Mouse (Mus musculus): ENCODE results near the gene Pde4b.

The Pde4b gene

DNA sequence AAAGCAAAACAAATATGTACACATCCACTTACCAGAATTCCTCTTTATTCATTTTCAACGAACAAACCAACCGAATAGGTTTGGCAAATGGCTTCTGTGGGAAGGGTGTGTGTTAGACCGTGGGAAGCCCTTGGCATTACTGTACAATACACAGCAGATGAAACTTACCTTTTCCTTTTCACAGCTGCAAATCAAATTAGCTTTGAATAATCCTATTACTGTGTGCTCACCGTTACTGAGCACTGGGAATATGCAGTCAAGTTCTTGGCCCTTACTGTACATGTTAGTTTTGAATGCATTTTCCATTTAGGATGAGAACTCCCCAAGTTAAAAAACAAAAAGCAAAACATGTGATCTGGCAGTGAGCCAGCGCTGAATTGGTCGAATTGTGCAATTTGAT lies 199.8 kb downstream of the Pde4b start:
- no peak for DNase-seq (ENCODE audit: low spot score in 2 of 2)

GRCm38 (mm10) chr4:102290052-102290734 lies 202.8 kb downstream of the Pde4b start:
- no peak for DNase-seq (ENCODE audit: low spot score in 2 of 2)

DNA sequence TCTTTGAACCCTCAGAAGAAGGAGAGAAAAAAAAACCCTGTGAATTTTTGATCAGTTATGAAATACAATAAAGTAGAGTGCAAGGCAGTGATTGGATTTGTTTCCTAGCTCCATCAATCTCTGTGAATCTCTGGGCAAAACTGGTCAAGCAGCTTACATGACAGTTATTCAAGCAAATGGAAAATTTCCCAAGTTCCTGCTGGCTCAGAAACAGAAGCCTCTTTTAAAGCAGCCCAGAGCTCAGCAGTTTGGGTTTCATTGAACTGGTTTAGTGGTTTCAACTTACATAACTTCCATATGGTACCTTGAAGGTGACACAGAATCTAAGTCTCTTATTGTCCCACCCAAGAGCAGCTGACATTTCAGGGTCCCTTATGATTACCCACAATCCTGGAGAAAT lies 210.2 kb downstream of the Pde4b start:
- DNase-seq (ENCODE audit: low spot score in 2 of 2): no peak

- no peak for DNase-seq (ENCODE audit: low spot score in 2 of 2)
Observed at GRCm38 (mm10) chr4:102302568-102302967, 215.2 kb downstream of the Pde4b start.

DNA sequence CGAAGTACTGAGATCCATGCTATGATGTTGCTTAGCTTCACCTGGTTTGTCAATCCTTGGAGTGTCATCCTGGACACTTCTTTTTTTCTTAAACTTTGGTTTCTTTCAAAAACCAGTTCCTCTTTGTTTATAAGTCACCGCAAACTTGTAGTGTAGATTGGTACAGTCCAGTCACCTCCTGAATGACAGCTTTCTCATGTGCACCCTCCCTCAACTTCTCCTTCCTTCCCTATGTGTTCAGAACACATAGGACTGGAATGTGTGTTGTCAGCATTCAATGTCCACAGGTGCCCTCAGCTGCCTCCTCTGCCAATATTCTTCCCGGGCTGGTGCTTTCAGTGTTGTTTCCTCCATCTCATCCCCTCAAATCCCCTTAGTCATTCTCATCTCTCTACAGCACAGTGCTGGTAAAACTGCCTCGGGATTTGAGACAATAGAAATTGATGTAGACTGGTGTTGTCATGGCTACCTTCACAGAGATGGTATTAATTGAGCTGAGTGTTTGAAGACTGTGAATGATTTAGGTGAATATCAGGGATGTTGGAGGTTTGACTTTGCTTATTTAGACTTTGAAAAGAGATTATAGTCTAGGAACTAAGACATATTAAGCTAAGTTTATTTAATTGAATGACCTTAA lies 220.4 kb downstream of the Pde4b start:
- DNase-seq (ENCODE audit: low spot score in 2 of 2): no peak

GRCm38 (mm10) chr4:102310630-102311029 lies 223.3 kb downstream of the Pde4b start:
- no peak for DNase-seq (ENCODE audit: low spot score in 2 of 2)

DNA sequence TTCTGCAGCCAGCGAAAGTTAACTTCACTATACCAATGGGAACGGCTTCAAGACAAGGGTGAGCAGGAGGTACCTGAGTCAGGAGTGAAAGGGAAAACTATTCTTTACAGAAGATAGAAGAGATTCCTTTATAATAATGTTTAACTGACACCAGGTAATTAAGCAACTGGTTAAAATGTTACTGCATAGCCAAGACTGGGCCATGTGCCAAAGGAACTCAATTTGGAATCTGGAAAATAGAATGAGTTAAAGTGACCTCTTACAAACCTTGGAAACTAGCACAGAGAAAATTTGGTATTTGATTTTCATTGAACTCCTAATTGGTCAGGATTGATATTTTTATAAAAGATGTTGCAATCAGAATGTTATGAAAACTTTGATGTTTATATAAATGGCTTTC lies 228.7 kb downstream of the Pde4b start:
- DNase-seq (ENCODE audit: low spot score in 2 of 2): no peak

GRCm38 (mm10) chr4:102316699-102317285 lies 229.4 kb downstream of the Pde4b start:
- no peak for DNase-seq (ENCODE audit: low spot score in 2 of 2)

GRCm38 (mm10) chr4:102318596-102318995 lies 231.3 kb downstream of the Pde4b start:
- no peak for DNase-seq (ENCODE audit: low spot score in 2 of 2)

GRCm38 (mm10) chr4:102321340-102321739 lies 234.0 kb downstream of the Pde4b start:
- DNase-seq (ENCODE audit: low spot score in 2 of 2): no peak

DNA sequence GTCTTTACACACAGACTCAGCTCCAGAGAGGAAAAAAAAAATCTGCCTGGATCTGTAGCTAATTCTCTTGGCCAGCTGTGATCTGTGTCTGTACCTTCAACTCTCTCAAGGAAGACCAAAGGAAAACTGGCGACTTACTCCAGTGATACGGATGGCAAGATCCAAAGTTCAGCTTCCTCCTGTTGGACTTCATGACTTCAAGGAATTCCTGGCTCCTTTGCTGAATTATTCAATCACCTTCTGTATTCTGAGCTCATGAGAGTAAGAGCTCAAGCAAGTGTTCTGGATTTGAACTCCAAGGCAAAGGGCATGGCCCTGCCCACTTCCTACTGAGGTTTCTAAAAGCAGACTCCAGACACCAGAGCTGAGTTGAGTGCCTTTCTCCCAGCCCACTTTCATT lies 245.0 kb downstream of the Pde4b start:
- no peak for DNase-seq (ENCODE audit: low spot score in 2 of 2)

DNA sequence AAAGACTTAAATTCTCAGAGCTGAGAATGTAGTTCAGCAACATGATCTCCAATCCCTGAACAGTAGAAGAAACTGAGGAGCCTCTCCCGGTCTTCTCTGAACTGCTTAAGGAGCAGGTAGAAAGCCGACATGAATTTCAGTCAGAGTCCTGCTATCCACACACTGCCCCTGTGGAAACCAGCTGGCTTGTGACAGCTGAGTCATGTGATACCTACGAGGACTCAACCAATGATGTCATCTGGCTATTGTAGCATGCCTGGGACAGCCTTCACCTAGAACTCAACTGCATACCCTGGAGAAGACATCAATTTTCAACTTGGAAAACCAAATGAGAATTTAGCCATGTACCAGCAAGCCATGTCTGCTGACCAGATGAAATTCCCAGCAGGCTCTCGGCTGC lies 245.5 kb downstream of the Pde4b start:
- DNase-seq (ENCODE audit: low spot score in 2 of 2): no peak

DNA sequence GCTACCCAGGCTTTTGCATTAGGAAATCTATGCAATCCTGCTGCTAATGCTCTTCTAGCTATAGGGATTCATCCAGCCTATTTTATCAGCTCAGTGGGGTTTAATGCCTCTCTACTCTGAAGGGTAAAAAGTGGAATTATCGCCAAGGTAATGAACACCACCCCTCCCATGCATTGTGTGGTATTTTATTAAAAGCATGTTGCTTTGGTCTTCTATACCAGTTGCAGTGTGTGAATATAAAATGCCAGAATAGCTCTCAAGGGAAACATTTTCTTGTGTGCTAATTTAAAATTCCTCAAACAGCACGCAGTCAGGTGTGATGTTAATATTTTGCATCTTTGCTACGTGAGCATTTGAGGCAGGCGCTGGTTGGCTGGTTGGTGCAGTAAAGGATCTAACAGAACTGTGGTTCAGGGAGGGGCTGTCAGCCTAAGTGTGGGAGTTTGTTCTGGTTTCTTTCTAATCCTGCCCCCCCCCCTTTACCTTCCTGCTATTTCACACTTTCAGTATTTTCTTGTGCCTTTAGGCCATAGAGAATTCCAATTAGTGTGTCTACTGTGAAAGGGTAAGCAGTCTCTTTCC lies 259.7 kb downstream of the Pde4b start:
- no peak for DNase-seq (ENCODE audit: low spot score in 2 of 2)

DNA sequence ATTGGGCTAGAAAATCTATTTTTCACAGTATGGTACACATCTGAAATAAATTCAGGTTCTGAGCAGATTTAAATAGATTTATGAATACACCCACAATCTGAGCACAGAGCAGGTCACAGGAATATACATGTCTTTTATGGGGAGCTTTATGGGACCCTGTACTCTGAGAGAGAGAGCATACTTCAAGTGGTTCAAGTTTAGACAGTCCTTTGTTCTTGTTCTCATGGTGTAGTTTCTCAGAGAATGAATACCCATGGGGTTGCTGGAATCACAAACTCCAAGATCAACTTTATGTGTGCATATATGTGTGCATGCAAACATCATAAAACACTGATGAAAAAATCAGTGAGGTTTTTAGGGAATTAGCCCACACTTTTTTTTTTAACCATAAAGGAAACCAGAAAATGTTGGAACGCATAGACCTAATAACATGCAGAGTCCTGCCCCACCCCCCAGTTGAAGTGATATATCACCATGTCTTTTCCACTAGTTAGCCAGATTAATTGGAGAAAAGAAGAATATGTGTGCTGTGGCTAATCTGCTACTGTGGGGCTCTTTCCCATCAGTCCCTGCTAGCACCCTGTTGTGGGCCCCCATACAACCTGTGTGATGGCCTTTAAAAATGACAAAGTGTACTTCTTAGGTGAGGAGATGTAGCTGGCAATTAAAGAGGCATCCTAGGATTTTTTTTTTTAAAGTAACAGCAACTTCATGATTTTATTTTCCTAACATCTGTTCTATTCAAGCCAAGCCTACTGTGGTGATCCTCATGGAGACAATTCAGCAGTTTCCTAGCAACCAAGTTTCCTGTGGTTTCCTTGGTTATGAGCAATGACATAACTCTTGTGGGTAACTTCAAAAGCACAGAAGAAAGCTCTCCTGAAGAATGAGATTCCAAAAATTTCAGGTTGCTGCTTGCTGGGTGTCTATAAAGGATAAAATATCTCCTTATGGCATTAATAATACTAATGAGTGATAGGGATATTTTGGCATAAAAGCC lies 264.4 kb downstream of the Pde4b start:
- no peak for DNase-seq (ENCODE audit: low spot score in 2 of 2)

DNA sequence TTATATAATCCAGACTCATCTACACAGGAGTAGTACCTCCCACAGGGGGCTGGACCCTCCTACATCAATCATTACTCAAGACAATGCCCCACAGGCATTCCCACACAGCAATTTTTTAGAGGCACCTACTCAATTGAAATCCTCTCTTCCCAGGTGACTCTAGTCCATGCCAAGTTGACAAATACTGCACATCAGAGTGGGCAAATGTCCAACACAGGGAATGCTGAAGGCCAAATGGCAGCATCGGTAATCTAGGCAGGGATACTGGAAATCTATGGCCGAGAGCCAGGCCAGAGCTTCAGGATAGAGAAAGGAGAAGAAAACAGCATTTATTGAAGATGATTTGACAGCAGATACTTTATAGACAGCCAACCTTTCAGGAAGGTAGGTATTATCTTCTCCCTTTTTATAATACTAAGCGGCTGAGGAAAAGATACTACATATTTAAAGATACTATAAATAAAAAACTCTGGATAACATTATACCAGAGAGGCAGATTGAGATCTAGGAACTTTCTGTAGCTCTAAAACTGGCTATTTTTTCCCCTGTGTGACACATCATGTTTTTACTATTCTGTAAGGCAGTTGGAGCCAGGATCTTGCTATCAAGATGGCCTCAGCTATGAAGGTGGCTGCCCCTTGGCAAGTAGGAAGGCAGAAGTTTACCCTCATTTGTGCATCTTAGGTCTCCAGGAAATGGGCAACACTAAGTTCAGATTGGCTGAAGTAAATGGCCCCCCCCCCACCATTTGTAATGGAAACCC lies 266.5 kb downstream of the Pde4b start:
- DNase-seq (ENCODE audit: low spot score in 2 of 2): no peak

DNA sequence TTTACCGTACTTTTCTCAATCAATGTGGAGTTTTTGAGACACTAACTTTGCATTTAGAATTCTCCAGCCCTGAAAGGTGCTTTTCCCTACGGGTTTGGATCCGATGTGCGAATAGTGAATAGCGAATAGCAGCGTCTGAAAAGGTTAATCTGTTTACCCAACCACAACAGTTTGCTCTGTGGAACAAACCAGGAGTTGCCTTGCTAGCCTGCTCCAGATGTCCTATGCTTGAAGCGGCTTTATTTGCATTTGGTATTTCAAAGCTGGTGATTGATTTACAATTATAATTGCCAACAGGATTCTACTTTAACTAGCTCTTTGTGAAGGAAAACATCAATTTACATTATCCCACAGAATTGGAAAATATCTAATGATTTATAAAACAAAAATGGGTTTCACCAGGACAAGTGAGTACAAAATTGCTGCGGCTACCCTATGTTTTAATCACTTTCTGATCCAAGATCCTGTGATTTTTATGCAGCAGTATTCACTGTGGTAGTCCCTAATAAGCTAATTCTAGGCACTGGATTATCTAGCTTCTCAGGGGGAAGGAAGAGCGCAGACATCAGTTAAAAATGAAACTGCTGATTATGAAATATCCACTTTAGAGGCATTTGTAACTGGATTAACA lies 280.9 kb downstream of the Pde4b start:
- no peak for DNase-seq (ENCODE audit: low spot score in 2 of 2)

GRCm38 (mm10) chr4:102374614-102375013 lies 287.3 kb downstream of the Pde4b start:
- DNase-seq (ENCODE audit: low spot score in 2 of 2): no peak

- DNase-seq (ENCODE audit: low spot score in 2 of 2): no peak
Observed at GRCm38 (mm10) chr4:102382763-102383505, 295.6 kb downstream of the Pde4b start.

DNA sequence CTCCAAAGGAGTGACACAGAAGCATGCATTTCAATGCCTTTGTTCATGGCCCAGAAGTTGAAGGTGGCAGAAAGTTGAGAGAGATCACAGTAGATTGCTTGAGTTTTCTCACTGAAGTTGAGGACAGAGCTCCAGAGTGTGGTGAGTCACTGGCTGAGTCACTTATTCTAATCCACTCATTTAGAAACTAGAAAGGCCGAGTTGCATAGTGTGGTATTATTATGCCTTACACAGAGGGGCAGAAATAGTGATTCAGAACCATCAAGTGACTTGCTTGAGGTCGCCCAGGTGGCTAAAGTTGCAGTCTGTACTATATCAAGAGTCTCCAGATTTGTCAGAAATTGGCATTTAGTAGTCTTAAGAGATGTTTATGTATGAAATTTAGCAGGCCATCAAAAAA lies 306.3 kb downstream of the Pde4b start:
- no peak for DNase-seq (ENCODE audit: low spot score in 2 of 2)

DNA sequence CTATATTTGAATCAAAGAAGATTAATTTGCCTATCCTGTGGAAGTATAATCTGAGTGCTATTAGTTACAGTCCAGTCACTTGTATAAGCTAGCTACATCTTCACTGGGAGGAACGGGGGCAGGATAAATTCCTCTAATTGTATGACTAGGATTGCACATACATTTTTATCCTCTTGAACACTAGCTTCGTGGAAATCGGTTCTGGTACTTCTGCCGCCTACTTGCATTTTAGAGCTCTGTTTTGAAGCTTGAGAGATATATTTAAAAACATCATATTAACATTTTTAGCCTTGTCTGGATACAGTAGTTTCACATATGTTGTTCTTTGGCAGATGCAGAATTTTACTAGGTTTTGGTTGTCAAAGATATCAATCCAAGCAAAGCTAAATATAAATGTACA lies 310.0 kb downstream of the Pde4b start:
- no peak for DNase-seq (ENCODE audit: low spot score in 2 of 2)

All from spleen, postnatal 14 days (tissue).